Mouse (Mus musculus): ENCODE data around the gene Ugcg. TPM values are rescaled to one million over a fixed set of nuclear protein-coding genes. Genes with fewer than 3 reads are reported as not detected.

Ugcg gene
- polyA plus RNA-seq, 1 experiment from 2014 or later = 8.4 TPM

- Histone ChIP-seq H3K9ac (replicated peaks) (no peak overlapping the region), H3K27me3 (ENCODE audit: insufficient read depth, low read length) (no peaks in the 10 kb centered on the region), H3K4me2 (ENCODE audit: low read depth, low read length) (no peak overlapping the region), H3K9me3 (ENCODE audit: low read length) (no peaks in the 10 kb centered on the region), H3K4me1 (ENCODE audit: insufficient read depth) (peaks cover 24% of the 10 kb centered on the region), H3K4me3 (ENCODE audit: low read depth, low read length) (no peak overlapping the region), H3K36me3 (replicated peaks; ENCODE audit: insufficient read depth, low read length) (no peaks in the 10 kb centered on the region), H3K27ac (ENCODE audit: low read depth) (no peak overlapping the region)
- TF ChIP-seq CTCF (IDR thresholded peaks at IDR 0.05; ENCODE audit: low read depth) = no peak
- TF ChIP-seq EP300 (IDR thresholded peaks at IDR 0.05; ENCODE audit: low read depth) = no peak
- DNase-seq (no peak), ATAC-seq (no peak)
- WGBS (ENCODE audit: insufficient replicate concordance) = 75% methylated on average over 3 of the region's 3 CpGs
These were observed 47.3 kb downstream of the Ugcg start for GRCm38 (mm10) chr4:59236362-59236761.

DNA sequence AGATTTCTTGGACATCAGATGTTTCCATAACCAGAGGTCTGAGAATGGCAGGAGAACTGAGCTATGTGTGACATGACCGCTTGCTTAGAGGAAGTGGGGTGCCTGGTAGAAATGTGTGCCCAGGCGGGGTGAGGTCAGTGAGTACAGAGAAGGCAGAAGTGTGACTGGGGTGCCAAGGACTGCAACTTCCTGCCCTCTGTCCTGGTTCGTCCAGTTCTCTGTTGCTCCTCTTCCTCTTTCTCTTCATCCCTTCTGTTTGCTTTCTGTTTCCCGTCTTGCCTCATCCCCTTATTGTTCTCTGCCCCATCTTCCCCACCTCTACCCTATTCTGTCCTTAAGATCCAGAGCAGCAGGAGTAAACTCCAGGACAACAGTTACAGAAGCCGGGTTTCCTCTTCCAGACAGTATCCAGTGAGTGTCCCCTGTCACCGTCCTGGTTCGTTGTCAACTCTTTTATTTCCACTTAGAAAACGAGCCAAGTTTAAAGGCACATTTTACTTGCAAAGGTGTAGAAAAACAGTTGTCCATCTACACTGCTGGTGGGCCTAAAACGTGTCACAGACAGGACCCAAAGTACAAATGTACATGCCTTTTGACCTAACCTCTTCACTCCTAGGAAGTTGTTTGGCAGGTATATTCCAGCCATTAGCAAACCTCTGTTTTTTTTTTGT lies 49.7 kb downstream of the Ugcg start:
- DNase-seq (peak; percentile 45), ATAC-seq (peak; percentile 55)
- WGBS (ENCODE audit: insufficient replicate concordance) = 29% methylated on average over 9 of the region's 9 CpGs
- Histone ChIP-seq H3K9me3 (ENCODE audit: low read length) (no peaks in the 10 kb centered on the region), H3K4me1 (ENCODE audit: insufficient read depth) (peaks cover 38% of the 10 kb centered on the region), H3K27ac (ENCODE audit: low read depth) (peak overlapping the region; percentile 72), H3K27me3 (ENCODE audit: insufficient read depth, low read length) (no peaks in the 10 kb centered on the region), H3K4me3 (ENCODE audit: low read depth, low read length) (no peak overlapping the region), H3K4me2 (ENCODE audit: low read depth, low read length) (0 out of 2 replicates have a peak overlapping the region, but pooled peaks have one; percentile 1), H3K36me3 (replicated peaks; ENCODE audit: insufficient read depth, low read length) (no peaks in the 10 kb centered on the region), H3K9ac (replicated peaks) (no peak overlapping the region)
- peak; percentile 50; the same call in 1 of the 2 replicates for TF ChIP-seq EP300 (IDR thresholded peaks at IDR 0.05; ENCODE audit: low read depth)
- no peak for TF ChIP-seq CTCF (IDR thresholded peaks at IDR 0.05; ENCODE audit: low read depth)

DNA sequence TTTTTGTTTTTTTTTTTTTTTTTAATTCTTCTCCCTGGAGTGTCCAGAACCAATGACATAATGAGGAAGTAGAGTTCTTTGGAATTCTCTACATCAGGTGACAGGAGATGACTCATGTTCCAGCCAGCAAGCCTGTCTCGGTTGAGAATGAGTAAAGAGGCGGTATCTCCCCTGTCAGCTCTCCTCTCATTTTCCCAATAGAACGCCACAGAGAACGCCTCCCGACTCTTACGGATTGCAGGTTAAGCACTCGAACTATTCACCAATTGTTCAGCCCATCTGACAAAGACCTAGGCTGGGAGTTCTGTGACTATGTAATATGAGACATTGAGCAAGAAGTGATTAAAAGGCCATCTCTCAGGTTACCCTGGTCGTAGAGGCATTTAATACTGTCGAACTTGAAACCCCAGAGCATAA lies 50.3 kb downstream of the Ugcg start:
- peak; percentile 31 for ATAC-seq
- H3K4me1 ChIP-seq (ENCODE audit: insufficient read depth) = peaks cover 41% of the 10 kb centered on the region
- peak overlapping the region; percentile 72; the same call in 1 of the 2 replicates for H3K27ac ChIP-seq (ENCODE audit: low read depth)
- no peak overlapping the region for H3K4me3 ChIP-seq (ENCODE audit: low read depth, low read length)
- no peaks in the 10 kb centered on the region for H3K36me3 ChIP-seq (replicated peaks; ENCODE audit: insufficient read depth, low read length)
- WGBS (ENCODE audit: insufficient replicate concordance) = 32% methylated on average over 9 of the region's 9 CpGs
- H3K27me3 ChIP-seq (ENCODE audit: insufficient read depth, low read length) = no peaks in the 10 kb centered on the region
- no peak overlapping the region for H3K9ac ChIP-seq (replicated peaks)
- DNase-seq = no peak
- TF ChIP-seq CTCF (IDR thresholded peaks at IDR 0.05; ENCODE audit: low read depth) = no peak
- no peak for TF ChIP-seq EP300 (IDR thresholded peaks at IDR 0.05; ENCODE audit: low read depth)
- H3K4me2 ChIP-seq (ENCODE audit: low read depth, low read length) = no peak overlapping the region
- H3K9me3 ChIP-seq (ENCODE audit: low read length) = no peaks in the 10 kb centered on the region

- Histone ChIP-seq H3K4me3 (ENCODE audit: low read depth, low read length) (no peak overlapping the region), H3K27ac (ENCODE audit: low read depth) (peak overlapping the region; percentile 72; the same call in 1 of the 2 replicates), H3K27me3 (ENCODE audit: insufficient read depth, low read length) (no peaks in the 10 kb centered on the region), H3K4me1 (ENCODE audit: insufficient read depth) (peaks cover 44% of the 10 kb centered on the region), H3K9ac (replicated peaks) (no peak overlapping the region), H3K36me3 (replicated peaks; ENCODE audit: insufficient read depth, low read length) (no peaks in the 10 kb centered on the region), H3K4me2 (ENCODE audit: low read depth, low read length) (no peak overlapping the region), H3K9me3 (ENCODE audit: low read length) (no peaks in the 10 kb centered on the region)
- ATAC-seq (no peak), DNase-seq (no peak)
- no peak for TF ChIP-seq CTCF (IDR thresholded peaks at IDR 0.05; ENCODE audit: low read depth)
- TF ChIP-seq EP300 (IDR thresholded peaks at IDR 0.05; ENCODE audit: low read depth) = no peak
- WGBS (ENCODE audit: insufficient replicate concordance) = 88% methylated on average over 9 of the region's 9 CpGs
These were observed 51.1 kb downstream of the Ugcg start for GRCm38 (mm10) chr4:59240160-59240559.

DNA sequence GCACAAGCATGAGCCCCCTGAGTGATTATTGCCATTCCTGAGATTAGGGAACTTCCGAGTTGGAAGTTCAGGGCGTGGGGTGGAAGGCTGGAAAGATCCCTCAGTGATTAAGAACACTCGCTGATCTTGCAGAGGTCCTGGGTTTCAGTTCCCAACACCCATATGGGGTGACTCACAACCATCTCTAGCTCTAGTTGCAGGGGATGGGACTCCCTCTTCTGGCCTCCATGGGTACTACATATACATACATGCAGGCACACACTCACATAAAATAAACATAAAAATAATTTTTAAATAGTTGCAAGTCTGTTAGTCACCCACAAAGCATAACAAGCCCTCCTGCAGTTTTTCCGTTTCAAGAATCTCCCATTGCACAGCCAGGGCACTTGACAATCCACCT lies 52.0 kb downstream of the Ugcg start:
- Histone ChIP-seq H3K27ac (ENCODE audit: low read depth) (no peak overlapping the region), H3K4me1 (ENCODE audit: insufficient read depth) (peaks cover 53% of the 10 kb centered on the region), H3K4me2 (ENCODE audit: low read depth, low read length) (no peak overlapping the region), H3K36me3 (replicated peaks; ENCODE audit: insufficient read depth, low read length) (no peaks in the 10 kb centered on the region), H3K9me3 (ENCODE audit: low read length) (no peaks in the 10 kb centered on the region), H3K27me3 (ENCODE audit: insufficient read depth, low read length) (no peaks in the 10 kb centered on the region), H3K4me3 (ENCODE audit: low read depth, low read length) (no peak overlapping the region), H3K9ac (replicated peaks) (no peak overlapping the region)
- ATAC-seq = no peak
- 90% methylated on average over 4 of the region's 4 CpGs for WGBS (ENCODE audit: insufficient replicate concordance)
- peak; percentile 43 for TF ChIP-seq CTCF (IDR thresholded peaks at IDR 0.05; ENCODE audit: low read depth)
- TF ChIP-seq EP300 (IDR thresholded peaks at IDR 0.05; ENCODE audit: low read depth) = no peak
- DNase-seq = no peak

DNA sequence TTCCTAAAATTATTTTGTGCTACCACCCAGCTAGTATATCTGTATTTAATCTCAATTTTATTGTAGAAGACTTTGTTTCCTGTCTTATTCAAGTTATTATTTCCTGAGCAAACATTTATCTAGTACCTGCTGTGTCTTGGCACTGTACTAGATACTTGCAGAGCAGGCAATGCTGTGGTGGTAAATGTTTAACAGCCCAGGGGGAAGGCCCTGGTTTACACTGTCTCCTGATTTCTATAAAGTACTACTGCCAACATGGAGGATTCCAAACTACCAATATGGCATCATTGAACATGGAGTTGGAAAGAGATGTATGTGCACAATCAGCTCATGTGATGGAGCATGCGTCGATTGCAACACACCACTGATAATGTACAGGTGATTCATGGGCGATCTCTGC lies 53.2 kb downstream of the Ugcg start:
- Histone ChIP-seq H3K4me1 (ENCODE audit: insufficient read depth) (peaks cover 58% of the 10 kb centered on the region), H3K27me3 (ENCODE audit: insufficient read depth, low read length) (no peaks in the 10 kb centered on the region), H3K9me3 (ENCODE audit: low read length) (no peaks in the 10 kb centered on the region), H3K4me2 (ENCODE audit: low read depth, low read length) (no peak overlapping the region), H3K27ac (ENCODE audit: low read depth) (no peak overlapping the region), H3K4me3 (ENCODE audit: low read depth, low read length) (no peak overlapping the region), H3K36me3 (replicated peaks; ENCODE audit: insufficient read depth, low read length) (no peaks in the 10 kb centered on the region), H3K9ac (replicated peaks) (no peak overlapping the region)
- DNase-seq (no peak), ATAC-seq (no peak)
- 78% methylated on average over 3 of the region's 3 CpGs for WGBS (ENCODE audit: insufficient replicate concordance)
- TF ChIP-seq EP300 (IDR thresholded peaks at IDR 0.05; ENCODE audit: low read depth) = no peak
- no peak for TF ChIP-seq CTCF (IDR thresholded peaks at IDR 0.05; ENCODE audit: low read depth)
